Mouse (Mus musculus): ENCODE measurements around the gene 1810009J06Rik.
"Not testable (repeated sequence)": the region's sequence is repeated elsewhere in the genome, so short reads cannot be mapped to it uniquely, and the experiment has no call there.

Gene 1810009J06Rik

DNA sequence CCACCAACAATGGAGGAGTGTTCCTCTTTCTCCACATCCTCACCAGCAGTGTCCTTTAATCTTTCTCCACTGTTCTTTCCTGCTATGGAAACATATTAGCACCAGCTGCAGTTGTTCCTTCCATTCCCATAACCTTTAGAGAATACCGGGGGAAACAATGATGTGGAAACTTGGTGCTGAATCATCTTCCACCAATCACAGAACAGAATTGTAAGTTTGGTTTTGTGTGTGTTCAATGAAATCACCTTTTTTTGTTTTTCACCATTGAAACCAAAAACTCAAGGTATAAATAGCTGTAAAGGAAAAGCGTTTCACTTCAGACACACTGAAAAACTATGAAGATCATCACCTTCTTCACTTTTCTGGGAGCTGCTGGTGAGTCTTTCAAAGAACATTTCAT lies at the start of gene 1810009J06Rik:
TSS of gene 1810009J06Rik (plus strand) at position 301 of the 400 bp plus-strand sequence.
- DNase-seq (ENCODE audit: extremely low read depth, low read depth): not testable (repeated sequence)

DNA sequence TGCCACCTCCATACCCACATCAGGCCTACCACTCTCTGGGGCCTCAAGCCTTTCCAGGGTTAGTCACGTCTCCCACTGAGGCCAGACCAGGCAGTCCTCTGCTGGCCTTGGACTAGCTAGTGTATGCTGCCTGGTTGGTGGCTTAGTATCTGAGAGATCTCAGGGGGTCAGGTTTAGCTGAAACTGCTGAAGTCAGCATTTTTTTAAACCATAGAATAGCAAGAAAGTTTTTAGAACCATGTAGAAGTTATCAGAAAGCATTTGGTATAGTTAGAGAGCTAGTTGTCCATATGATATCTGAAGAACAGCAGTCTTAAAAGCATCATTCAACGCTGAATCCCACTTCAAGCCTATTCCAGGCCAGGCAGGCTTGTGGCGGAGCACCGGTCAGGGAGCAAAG lies 44.6 kb upstream of the 1810009J06Rik start:
- DNase-seq (ENCODE audit: extremely low read depth, low read depth): no peak

DNA sequence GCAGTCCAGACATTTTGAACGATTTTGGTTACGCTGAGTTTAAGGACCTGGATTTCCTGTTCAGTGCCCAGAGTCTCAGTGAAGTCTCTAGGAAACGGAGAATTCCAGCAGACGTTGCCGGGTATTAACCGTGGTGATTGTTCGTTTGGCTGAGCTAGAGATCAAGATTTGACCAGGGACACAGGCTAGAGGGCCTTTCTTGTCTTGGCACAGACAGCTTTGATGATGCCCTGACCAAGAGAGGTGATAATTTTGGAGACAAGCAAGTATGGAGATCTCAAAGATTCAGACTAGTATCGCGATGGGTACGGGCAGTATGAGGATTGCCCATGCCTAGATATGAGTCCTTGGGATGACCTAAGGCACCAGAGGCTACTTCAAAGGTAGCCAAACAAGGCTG lies 24.1 kb upstream of the 1810009J06Rik start, which contains the start of gene 1700074P13Rik:
TSS of gene 1700074P13Rik (minus strand) at position 101 of the 400 bp plus-strand sequence.
- no peak for DNase-seq (ENCODE audit: extremely low read depth, low read depth)

DNA sequence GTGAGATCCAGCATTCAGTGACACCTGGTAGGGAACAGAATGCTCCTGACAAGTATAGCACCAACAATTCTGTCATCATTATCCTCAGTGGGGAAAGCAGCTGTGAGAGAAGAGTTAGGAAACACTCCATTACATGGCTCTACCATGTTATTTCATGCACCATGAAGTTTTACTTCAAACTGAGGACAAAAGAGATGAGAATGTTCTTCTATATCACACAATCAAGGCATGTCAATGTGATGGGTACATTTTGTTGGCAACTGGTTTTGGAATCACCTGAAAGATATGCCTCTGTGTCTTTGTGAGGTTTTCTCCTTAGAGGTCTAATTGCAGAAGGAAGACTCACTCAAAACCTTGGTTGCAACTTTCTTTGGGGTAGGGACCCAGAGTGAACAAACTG lies 12.8 kb upstream of the 1810009J06Rik start, which contains the start of gene Gm4744:
TSS of gene Gm4744 (minus strand) at position 101 of the 400 bp plus-strand sequence.
- DNase-seq (ENCODE audit: extremely low read depth, low read depth): no peak

- no peak for DNase-seq (ENCODE audit: extremely low read depth, low read depth)
Observed at GRCm38 (mm10) chr6:40953716-40954115, 10.8 kb upstream of the 1810009J06Rik start.

- DNase-seq (ENCODE audit: extremely low read depth, low read depth): not testable (repeated sequence)
Observed at GRCm38 (mm10) chr6:40999379-40999778, 34.8 kb downstream of the 1810009J06Rik start, which contains the start of gene Gm2663. Gm2663 (minus strand) TSS chr6:40999479.

DNA sequence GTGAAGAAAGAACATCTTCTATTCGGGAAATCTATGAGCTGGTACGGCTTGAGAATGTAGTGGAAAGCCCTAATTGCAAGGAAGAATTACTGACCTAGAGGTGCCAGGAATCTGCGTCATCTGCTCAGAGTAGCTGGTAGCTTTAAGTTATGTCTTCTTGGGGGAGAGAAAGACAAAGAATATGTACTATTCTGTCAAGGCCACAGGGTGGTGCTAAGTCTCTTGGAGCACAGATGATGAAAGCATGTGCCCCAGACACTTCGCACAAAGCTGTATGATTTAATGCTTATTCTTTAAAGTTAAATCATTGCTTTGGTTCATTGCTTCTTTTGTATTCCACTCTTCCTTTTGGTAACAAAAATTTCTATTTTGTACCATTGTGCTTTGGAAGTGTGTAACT lies 50.5 kb downstream of the 1810009J06Rik start:
- DNase-seq (ENCODE audit: extremely low read depth, low read depth): no peak
